Mouse (Mus musculus) stomach, embryonic 16.5 days (tissue): Measurements from ENCODE around the gene Crim1. TPM values are rescaled to one million over a fixed set of nuclear protein-coding genes. Genes with fewer than 3 reads are reported as not detected.

Experiments used
- ATAC-seq: fragments of 200-750 bp; cut with Nextera tagmentation; 2 replicates; pipeline ENCODE4 v1.8.0; 2017; ENCODE audit warnings: moderate number of reproducible peaks, moderate TSS enrichment; ENCODE audit not compliant: insufficient read depth, low FRiP score
- H3K27ac ChIP-seq: fragments of 300-500 bp; sonication (generic); 2 replicates; pipeline ENCODE4 v1.5.1; 2014; ENCODE audit warnings: low read length
- H3K27me3 ChIP-seq: fragments of 300-500 bp; sonication (generic); 2 replicates; pipeline ENCODE4 v1.6.1; 2014; ENCODE audit warnings: low read length, control low read depth, mixed read lengths; ENCODE audit not compliant: control insufficient read depth, insufficient read depth
- H3K36me3 ChIP-seq: fragments of 300-500 bp; sonication (generic); 2 replicates; pipeline ENCODE4 v1.6.1; 2014; ENCODE audit warnings: low read length; ENCODE audit not compliant: control insufficient read depth, insufficient read depth
- H3K4me1 ChIP-seq: fragments of 300-500 bp; sonication (generic); 2 replicates; pipeline ENCODE4 v1.6.1; 2014; ENCODE audit warnings: low read length, control low read depth, mixed read lengths; ENCODE audit not compliant: control insufficient read depth, insufficient read depth
- H3K4me2 ChIP-seq: fragments of 300-500 bp; sonication (generic); 2 replicates; pipeline ENCODE4 v1.6.1; 2014; ENCODE audit warnings: low read depth, low read length, mixed read lengths
- H3K4me3 ChIP-seq: fragments of 300-500 bp; sonication (generic); replicated peaks from 2 replicates; pipeline ENCODE4 v1.5.1; 2014; ENCODE audit warnings: mild to moderate bottlenecking, low read length
- H3K9ac ChIP-seq: fragments of 300-500 bp; sonication (generic); 2 replicates; pipeline ENCODE4 v1.6.1; 2014; ENCODE audit warnings: low read length
- H3K9me3 ChIP-seq: fragments of 300-500 bp; sonication (generic); replicated peaks from 2 replicates; pipeline ENCODE4 v1.6.1; 2016; ENCODE audit warnings: low read length, control low read depth; ENCODE audit not compliant: control insufficient read depth
- WGBS: fragments of 180-500 bp; shearing (Covaris S2); extraction: QIAGEN DNeasy Blood & Tissue Kit; methylation state at CpG from one replicate; pipeline ENCODE4 v1.1.7; 2014; 5-methylcytosine and 5-hydroxymethylcytosine counted together
- polyA plus RNA-seq: library from polyadenylated mRNA; unstranded; fragments of >200 nt; fragmentation: Nextera tagmentation; extraction: Ambion mirVana; gene quantifications from 2 replicates; pipeline ENCODE4 v1.2.1, GENCODE M21; 2015

The Crim1 gene
- polyA plus RNA-seq, 1 experiment from 2014 or later = 3.9 TPM

DNA sequence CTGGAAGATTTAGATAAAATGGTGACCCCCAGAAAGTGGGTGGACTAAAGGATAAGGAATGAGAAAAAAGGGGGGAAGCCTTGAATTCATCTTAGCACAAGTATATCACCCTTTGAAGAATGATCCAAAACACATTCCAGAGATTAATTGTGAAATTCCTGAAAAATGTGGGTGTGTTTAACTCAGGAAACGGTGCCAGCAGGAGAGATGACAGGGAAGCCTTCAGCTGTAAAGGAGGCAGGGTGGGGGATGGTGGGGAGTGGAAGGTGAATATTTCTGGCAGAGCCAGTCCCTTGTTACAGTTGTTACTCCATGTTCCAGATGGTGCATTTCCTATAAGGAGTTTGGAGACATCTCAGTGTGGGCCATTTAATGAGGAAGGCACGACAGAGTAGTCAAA is 6.4 kb downstream of the Crim1 start:
- Histone ChIP-seq H3K36me3 (no peaks in the 10 kb centered on the region), H3K9me3 (no peaks in the 10 kb centered on the region), H3K27ac (no peak overlapping the region), H3K4me3 (no peak overlapping the region), H3K27me3 (no peaks in the 10 kb centered on the region), H3K4me2 (no peak overlapping the region), H3K9ac (no peak overlapping the region), H3K4me1 (peaks cover 39% of the 10 kb centered on the region)
- no peak for ATAC-seq
- whole genome bisulfite sequencing = 21% methylated on average over 2 of the region's 2 CpGs

DNA sequence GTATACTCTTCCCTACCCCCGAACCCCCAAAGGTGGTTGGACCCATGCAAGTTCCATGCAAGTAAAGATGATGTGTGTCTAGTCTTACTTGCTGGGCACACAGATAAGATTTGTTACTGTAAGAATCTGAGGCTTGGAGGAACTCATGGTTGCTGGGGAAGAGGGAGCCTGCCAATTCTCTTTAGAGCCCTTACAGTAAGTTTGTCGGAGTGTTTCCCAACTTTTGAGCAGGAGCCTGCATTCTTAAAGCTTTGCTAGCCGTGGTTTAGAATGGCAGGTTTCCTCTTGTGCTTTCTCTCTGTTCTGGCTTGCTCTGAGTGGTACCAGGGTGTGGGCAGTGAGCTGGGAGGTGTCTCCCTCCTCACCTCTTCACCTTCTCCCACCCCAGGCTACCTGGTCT is 7.2 kb downstream of the Crim1 start:
- Histone ChIP-seq H3K4me2 (no peak overlapping the region), H3K27me3 (no peaks in the 10 kb centered on the region), H3K4me3 (no peak overlapping the region), H3K36me3 (no peaks in the 10 kb centered on the region), H3K27ac (no peak overlapping the region), H3K9ac (no peak overlapping the region), H3K9me3 (no peaks in the 10 kb centered on the region), H3K4me1 (peaks cover 32% of the 10 kb centered on the region)
- no peak for ATAC-seq
- WGBS = 55% methylated on average over 3 of the region's 3 CpGs

DNA sequence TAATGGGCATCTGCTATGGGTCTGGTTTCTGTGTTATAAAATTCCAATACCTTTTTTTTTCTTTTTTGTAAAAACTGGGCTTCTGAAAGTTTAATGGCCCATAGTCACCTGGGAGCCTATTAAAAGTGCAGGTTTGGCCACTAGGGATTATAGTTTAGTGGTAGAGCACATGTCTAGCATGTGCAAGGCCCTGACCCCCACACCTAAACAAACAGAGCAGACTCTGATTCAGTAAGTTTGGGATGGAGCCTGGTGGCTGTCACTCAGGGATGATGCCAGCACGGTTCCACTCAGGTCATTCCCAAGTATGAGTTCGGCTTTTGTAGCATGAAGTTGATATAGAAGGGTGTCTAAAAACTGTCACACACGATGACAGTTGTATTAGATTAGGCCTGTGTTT is 8.8 kb downstream of the Crim1 start:
- WGBS = 57% methylated on average over 3 of the region's 3 CpGs
- no peak overlapping the region for H3K4me2 ChIP-seq
- peaks cover 34% of the 10 kb centered on the region for H3K4me1 ChIP-seq
- no peaks in the 10 kb centered on the region for H3K36me3 ChIP-seq
- no peak overlapping the region for H3K9ac ChIP-seq
- H3K27me3 ChIP-seq = no peaks in the 10 kb centered on the region
- no peak overlapping the region for H3K27ac ChIP-seq
- ATAC-seq = no peak
- no peaks in the 10 kb centered on the region for H3K9me3 ChIP-seq
- H3K4me3 ChIP-seq = no peak overlapping the region

DNA sequence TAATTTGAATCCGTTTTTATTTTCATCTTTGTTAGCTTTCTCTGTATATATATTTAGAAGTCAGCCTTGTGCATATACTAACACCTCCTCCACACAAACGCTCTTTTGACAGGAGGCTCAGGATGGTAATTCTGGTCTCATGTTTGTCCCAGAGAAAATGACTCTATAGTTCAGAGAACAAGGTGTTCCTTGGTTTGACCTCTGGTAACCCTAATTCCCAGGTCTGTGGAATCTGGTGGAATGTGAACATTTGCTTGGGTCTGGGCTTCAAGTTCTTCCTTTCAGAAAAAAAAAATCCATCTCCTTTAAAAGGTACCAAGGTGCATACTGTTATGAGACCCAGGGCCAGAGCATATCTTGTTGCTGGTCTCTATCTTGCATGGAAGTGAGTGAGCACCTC is 9.6 kb downstream of the Crim1 start:
- Histone ChIP-seq H3K27me3 (no peaks in the 10 kb centered on the region), H3K9me3 (no peaks in the 10 kb centered on the region), H3K36me3 (no peaks in the 10 kb centered on the region), H3K4me1 (peaks cover 34% of the 10 kb centered on the region), H3K27ac (no peak overlapping the region), H3K4me3 (no peak overlapping the region), H3K9ac (no peak overlapping the region), H3K4me2 (no peak overlapping the region)
- WGBS = 82% methylated on average over 2 of the region's 2 CpGs
- no peak for ATAC-seq

DNA sequence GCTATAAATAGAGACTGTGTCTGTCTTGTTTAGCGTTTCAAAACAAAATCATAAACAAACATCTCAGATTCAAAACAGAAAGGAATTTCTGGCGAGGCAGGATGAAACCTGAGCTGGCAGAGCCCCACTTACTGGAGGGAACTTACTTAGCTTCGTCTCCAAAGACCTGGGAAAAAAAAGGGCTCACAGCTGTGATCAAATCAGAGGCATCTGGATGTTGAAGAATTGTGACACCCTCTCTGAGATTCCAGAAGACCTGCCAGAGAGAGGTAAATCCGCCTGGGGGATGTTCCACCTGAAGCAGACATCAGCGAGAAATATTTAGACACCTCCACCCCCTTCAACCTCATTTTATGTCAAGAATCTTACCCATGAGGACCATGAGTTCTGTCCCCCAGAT is 11.8 kb downstream of the Crim1 start:
- Histone ChIP-seq H3K27ac (no peak overlapping the region), H3K4me3 (no peak overlapping the region), H3K27me3 (no peaks in the 10 kb centered on the region), H3K4me1 (peaks cover 31% of the 10 kb centered on the region), H3K9me3 (no peaks in the 10 kb centered on the region), H3K36me3 (no peaks in the 10 kb centered on the region), H3K4me2 (no peak overlapping the region), H3K9ac (no peak overlapping the region)
- no peak for ATAC-seq
- 55% methylated on average over 5 of the region's 5 CpGs for WGBS

DNA sequence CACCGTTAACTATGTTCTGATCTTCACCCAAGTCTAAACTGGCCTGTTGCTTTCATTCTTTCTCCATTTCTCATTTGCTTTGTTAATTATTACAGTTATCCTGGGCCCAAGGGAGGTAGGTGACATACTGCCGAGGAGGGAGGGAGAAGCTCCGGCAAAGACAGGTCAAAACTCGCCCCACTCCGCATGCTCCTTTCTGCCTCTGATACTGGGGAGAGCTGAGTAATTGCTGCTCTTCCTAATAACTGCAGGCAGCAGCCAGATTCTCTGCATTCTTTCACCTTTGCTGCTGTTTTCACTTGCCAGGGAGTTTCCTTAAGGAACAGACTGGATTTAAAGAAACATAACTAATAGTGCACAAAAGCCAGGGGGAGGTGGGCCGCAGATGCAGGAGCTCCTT is 13.1 kb downstream of the Crim1 start:
- no peak overlapping the region for H3K4me3 ChIP-seq
- WGBS = 47% methylated on average over 6 of the region's 6 CpGs
- no peaks in the 10 kb centered on the region for H3K27me3 ChIP-seq
- no peaks in the 10 kb centered on the region for H3K36me3 ChIP-seq
- no peak overlapping the region for H3K4me2 ChIP-seq
- H3K4me1 ChIP-seq = peaks cover 28% of the 10 kb centered on the region
- H3K9ac ChIP-seq = no peak overlapping the region
- H3K27ac ChIP-seq = peak overlapping the region; percentile 75; the same call in 1 of the 2 replicates
- peak; percentile 42; the same call in 1 of the 2 replicates for ATAC-seq
- H3K9me3 ChIP-seq = no peaks in the 10 kb centered on the region

DNA sequence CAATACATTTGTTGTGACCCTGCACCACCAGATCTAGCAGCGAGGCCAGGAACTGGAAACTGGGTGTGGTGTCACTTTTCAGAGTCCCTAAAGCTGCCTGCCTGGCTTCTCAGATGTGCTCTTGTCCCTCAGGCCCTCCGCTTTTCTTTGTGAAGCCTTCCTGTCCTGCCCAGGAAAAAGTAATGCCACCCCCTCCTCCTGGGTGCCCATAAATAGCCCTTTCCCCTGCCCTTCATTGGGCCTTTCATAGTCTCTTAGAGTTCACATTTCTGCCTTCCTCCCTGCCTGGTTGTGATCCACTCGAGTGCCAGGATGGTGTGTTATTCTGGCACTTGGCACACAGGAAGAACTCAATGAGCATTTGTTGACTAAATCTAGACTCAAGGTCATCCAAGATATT is 16.5 kb downstream of the Crim1 start:
- Histone ChIP-seq H3K27me3 (no peaks in the 10 kb centered on the region), H3K27ac (peak overlapping the region; percentile 35), H3K4me1 (peaks cover 40% of the 10 kb centered on the region), H3K4me2 (no peak overlapping the region), H3K4me3 (no peak overlapping the region), H3K9me3 (no peaks in the 10 kb centered on the region), H3K36me3 (no peaks in the 10 kb centered on the region), H3K9ac (no peak overlapping the region)
- WGBS = 58% methylated on average over 3 of the region's 3 CpGs
- no peak for ATAC-seq

DNA sequence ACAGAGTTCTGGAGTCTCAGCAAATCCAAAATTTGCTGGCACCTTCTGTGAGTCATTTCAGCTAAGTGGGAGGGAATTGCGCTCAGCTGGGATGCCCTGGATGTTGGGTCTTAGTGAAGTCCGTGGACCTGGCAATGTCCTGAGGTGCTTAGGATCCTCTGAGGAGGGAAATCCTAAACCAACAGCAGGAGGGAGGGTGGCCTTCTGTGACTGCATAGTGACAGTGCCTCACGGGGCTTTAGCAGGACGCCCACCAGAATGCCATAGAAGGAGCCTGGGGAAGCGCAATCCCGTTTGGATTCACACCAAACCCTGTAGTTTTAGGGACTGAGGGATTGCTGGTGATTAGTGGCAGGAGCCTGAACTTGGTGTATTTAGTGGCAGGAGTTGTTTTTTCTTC is 17.4 kb downstream of the Crim1 start:
- Histone ChIP-seq H3K27me3 (no peaks in the 10 kb centered on the region), H3K4me1 (peaks cover 44% of the 10 kb centered on the region), H3K4me2 (no peak overlapping the region), H3K36me3 (no peaks in the 10 kb centered on the region), H3K9ac (no peak overlapping the region), H3K9me3 (no peaks in the 10 kb centered on the region), H3K27ac (peak overlapping the region; percentile 49; the same call in 1 of the 2 replicates), H3K4me3 (no peak overlapping the region)
- 67% methylated on average over 6 of the region's 6 CpGs for WGBS
- ATAC-seq = no peak

DNA sequence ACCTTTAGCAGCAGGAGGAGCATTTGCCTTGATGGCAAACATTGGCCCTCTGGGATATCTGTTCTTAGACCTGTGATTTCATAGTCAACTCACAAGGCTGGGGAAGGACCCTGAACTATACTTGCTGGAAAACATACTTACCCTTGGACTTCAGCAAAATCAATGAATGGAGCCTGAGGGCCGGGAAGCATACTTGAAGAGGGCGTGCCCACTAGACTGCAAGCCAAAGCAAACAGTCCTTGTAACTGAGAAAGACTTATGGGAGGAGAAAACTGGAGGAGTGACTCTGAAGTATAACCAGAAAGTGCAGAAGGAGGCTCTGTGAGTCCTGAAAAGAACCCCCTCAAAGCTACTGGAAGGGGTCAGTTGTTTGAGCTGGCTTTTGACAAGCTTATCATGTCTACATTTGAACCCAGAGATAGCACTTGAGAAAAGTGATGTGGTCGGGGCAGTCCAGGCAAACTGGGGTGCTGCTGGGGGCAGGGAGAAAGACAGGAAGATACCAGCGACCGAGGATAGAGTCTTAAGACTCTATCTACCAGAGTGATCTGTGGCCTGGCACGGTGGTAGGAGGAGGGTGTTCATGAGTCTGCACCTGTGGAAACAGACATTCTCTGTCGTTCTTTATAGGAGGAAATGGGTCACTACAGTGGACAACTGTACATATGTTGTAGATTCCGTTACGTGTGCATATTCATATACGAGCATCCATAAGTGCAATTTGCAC is 18.6 kb downstream of the Crim1 start:
- Histone ChIP-seq H3K9ac (no peak overlapping the region), H3K36me3 (no peaks in the 10 kb centered on the region), H3K4me3 (no peak overlapping the region), H3K9me3 (no peaks in the 10 kb centered on the region), H3K27me3 (no peaks in the 10 kb centered on the region), H3K4me1 (peaks cover 42% of the 10 kb centered on the region), H3K4me2 (peak overlapping the region; percentile 39), H3K27ac (peak overlapping the region; percentile 80)
- peak; percentile 74; the same call in 1 of the 2 replicates for ATAC-seq
- 66% methylated on average over 10 of the region's 10 CpGs for WGBS
